Mouse (Mus musculus) olfactory bulb, adult 2 months (tissue): Measurements from ENCODE around the gene Mapkapk3.

Experiments used
- CTCF ChIP-seq: fragments of 200-500 bp; IDR thresholded peaks from 2 replicates; pipeline ENCODE4 v1.5.1; 2012; ENCODE audit warnings: low read depth, mild to moderate bottlenecking, low read length, moderate library complexity; ENCODE audit not compliant: insufficient read depth
- POLR2A ChIP-seq: fragments of 200-500 bp; IDR thresholded peaks from 2 replicates; pipeline ENCODE4 v1.6.1; 2012; ENCODE audit warnings: mild to moderate bottlenecking, low read depth, low read length, moderate library complexity; ENCODE audit not compliant: insufficient read depth

- TF ChIP-seq POLR2A (no peak), CTCF (no peak)
Measured at GRCm38 (mm10) chr9:107264731-107265130, 24.9 kb downstream of the Mapkapk3 start.
